Mouse (Mus musculus): ENCODE measurements around the gene Slc23a4.
A peak's percentile ranks its signal among the peaks of the same experiment; 100 is the strongest.

Gene Slc23a4

GRCm38 (mm10) chr6:34955862-34956241 is 32.4 kb downstream of the Slc23a4 start:
- no peak for DNase-seq (ENCODE audit: low spot score in 2 of 2)

- no peak for DNase-seq (ENCODE audit: low spot score in 2 of 2)
These were observed 33.0 kb downstream of the Slc23a4 start for GRCm38 (mm10) chr6:34954926-34955861.

- no peak for DNase-seq (ENCODE audit: low spot score in 2 of 2)
These were observed 36.1 kb downstream of the Slc23a4 start for GRCm38 (mm10) chr6:34951956-34952667.

- DNase-seq (ENCODE audit: low spot score in 2 of 2): no peak
These were observed 36.7 kb downstream of the Slc23a4 start for GRCm38 (mm10) chr6:34951518-34951917.

- DNase-seq (ENCODE audit: low spot score in 2 of 2): peak in 1 of 2 experiments; percentile 10
These were observed 39.7 kb downstream of the Slc23a4 start for GRCm38 (mm10) chr6:34948461-34948860.

- no peak for DNase-seq (ENCODE audit: low spot score in 2 of 2)
These were observed 41.6 kb downstream of the Slc23a4 start for GRCm38 (mm10) chr6:34946486-34947079.

- no peak for DNase-seq (ENCODE audit: low spot score in 2 of 2)
These were observed 44.7 kb downstream of the Slc23a4 start for GRCm38 (mm10) chr6:34943499-34943898.

GRCm38 (mm10) chr6:34942446-34942845 is 45.8 kb downstream of the Slc23a4 start:
- DNase-seq (ENCODE audit: low spot score in 2 of 2): no peak

GRCm38 (mm10) chr6:34941496-34941895 is 46.7 kb downstream of the Slc23a4 start:
- DNase-seq (ENCODE audit: low spot score in 2 of 2): no peak

- DNase-seq (ENCODE audit: low spot score in 2 of 2): no peak
These were observed 48.8 kb downstream of the Slc23a4 start for GRCm38 (mm10) chr6:34939451-34939850.

GRCm38 (mm10) chr6:34938929-34939325 is 49.3 kb downstream of the Slc23a4 start:
- no peak for DNase-seq (ENCODE audit: low spot score in 2 of 2)

GRCm38 (mm10) chr6:34938280-34938928 is 49.8 kb downstream of the Slc23a4 start:
- DNase-seq (ENCODE audit: low spot score in 2 of 2): no peak

GRCm38 (mm10) chr6:34936743-34937142 is 51.5 kb downstream of the Slc23a4 start:
- no peak for DNase-seq (ENCODE audit: low spot score in 2 of 2)

GRCm38 (mm10) chr6:34932633-34933032 is 55.6 kb downstream of the Slc23a4 start:
- DNase-seq (ENCODE audit: low spot score in 2 of 2): no peak

- no peak for DNase-seq (ENCODE audit: low spot score in 2 of 2)
These were observed 60.6 kb downstream of the Slc23a4 start for GRCm38 (mm10) chr6:34927594-34927993.

GRCm38 (mm10) chr6:34927156-34927555 is 61.0 kb downstream of the Slc23a4 start:
- peak in 1 of 2 experiments; percentile 75 for DNase-seq (ENCODE audit: low spot score in 2 of 2)

- DNase-seq (ENCODE audit: low spot score in 2 of 2): no peak
These were observed 66.3 kb downstream of the Slc23a4 start for GRCm38 (mm10) chr6:34921941-34922340.

GRCm38 (mm10) chr6:34920631-34921030 is 67.6 kb downstream of the Slc23a4 start:
- DNase-seq (ENCODE audit: low spot score in 2 of 2): no peak

- DNase-seq (ENCODE audit: low spot score in 2 of 2): no peak
These were observed 68.2 kb downstream of the Slc23a4 start, which contains the start of gene Stra8 for GRCm38 (mm10) chr6:34919956-34920355. TSS of gene Stra8 (plus strand) at chr6:34920163.

- DNase-seq (ENCODE audit: low spot score in 2 of 2): no peak
These were observed 69.1 kb downstream of the Slc23a4 start for GRCm38 (mm10) chr6:34919146-34919545.

- no peak for DNase-seq (ENCODE audit: low spot score in 2 of 2)
These were observed 73.7 kb downstream of the Slc23a4 start for GRCm38 (mm10) chr6:34914462-34914861.
